Mouse (Mus musculus): ENCODE data around the gene Lsg1.

DNA sequence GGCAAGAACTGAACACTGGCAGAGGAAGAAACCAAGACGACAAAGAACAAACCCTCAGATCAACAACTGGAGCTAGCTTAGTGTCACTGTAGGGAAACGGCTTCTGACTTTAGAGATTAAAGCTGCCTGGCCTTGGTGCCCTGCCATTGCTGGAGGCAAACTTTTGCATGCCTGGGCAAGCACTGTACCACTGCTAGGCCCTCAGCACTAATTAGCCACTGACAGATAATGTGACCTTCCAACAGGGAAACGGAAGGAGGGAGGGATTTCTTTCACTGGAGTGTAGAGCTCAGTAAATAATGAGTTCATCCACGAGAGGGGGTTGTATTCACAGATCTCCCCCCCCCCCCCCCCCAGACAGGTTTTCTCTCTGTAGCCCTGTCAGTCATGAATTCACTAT lies 15.2 kb downstream of the Lsg1 start:
- TF ChIP-seq CTCF (IDR thresholded peaks at IDR 0.05; ENCODE audit: borderline replicate concordance, insufficient read depth, low read depth, low read length) (no peak), POLR2A (IDR thresholded peaks at IDR 0.05; ENCODE audit: borderline replicate concordance, insufficient read depth, low read length) (no peak)
